Mouse (Mus musculus) ovary, adult 18-20 months (tissue): ENCODE measurements around the gene Cd4.
A peak's percentile ranks its signal among the peaks of the same experiment; 100 is the strongest.

Experiments
- DNase-seq: peaks from one replicate; pipeline ENCODE4 v3.0.0; 2022; ENCODE audit warnings: low spot score, mixed read lengths

The Cd4 gene

GRCm38 (mm10) chr6:124884714-124885500 lies 3.1 kb downstream of the Cd4 start:
- DNase-seq: no peak

- DNase-seq: no peak
Measured at GRCm38 (mm10) chr6:124883351-124883750, 4.7 kb downstream of the Cd4 start.

- no peak for DNase-seq
Measured at GRCm38 (mm10) chr6:124881821-124882220, 6.2 kb downstream of the Cd4 start.

GRCm38 (mm10) chr6:124879390-124879789 lies 8.6 kb downstream of the Cd4 start:
- no peak for DNase-seq

- DNase-seq: no peak
Measured at GRCm38 (mm10) chr6:124874348-124874747, 13.7 kb downstream of the Cd4 start.

- DNase-seq: no peak
Measured at GRCm38 (mm10) chr6:124866560-124866959, 21.5 kb downstream of the Cd4 start.

- DNase-seq: no peak
Measured at GRCm38 (mm10) chr6:124865766-124866362, 22.2 kb downstream of the Cd4 start.

GRCm38 (mm10) chr6:124863658-124864298 lies 24.2 kb downstream of the Cd4 start, which contains the start of gene Gpr162:
TSS of gene Gpr162 (minus strand) at chr6:124863983.
- DNase-seq: peak; percentile 43

- DNase-seq: no peak
Measured at GRCm38 (mm10) chr6:124863125-124863657, 24.8 kb downstream of the Cd4 start.

GRCm38 (mm10) chr6:124862406-124863124 lies 25.5 kb downstream of the Cd4 start:
- no peak for DNase-seq

- no peak for DNase-seq
Measured at GRCm38 (mm10) chr6:124861802-124862201, 26.2 kb downstream of the Cd4 start.

GRCm38 (mm10) chr6:124861266-124861665 lies 26.8 kb downstream of the Cd4 start:
- DNase-seq: no peak

GRCm38 (mm10) chr6:124860511-124860910 lies 27.5 kb downstream of the Cd4 start:
- DNase-seq: no peak

GRCm38 (mm10) chr6:124859725-124860124 lies 28.3 kb downstream of the Cd4 start:
- DNase-seq: peak; percentile 61

- no peak for DNase-seq
Measured at GRCm38 (mm10) chr6:124858561-124859318, 29.3 kb downstream of the Cd4 start.

GRCm38 (mm10) chr6:124857840-124858530 lies 30.0 kb downstream of the Cd4 start:
- no peak for DNase-seq

GRCm38 (mm10) chr6:124856916-124857839 lies 30.8 kb downstream of the Cd4 start, which contains the start of gene P3h3:
TSS of gene P3h3 (minus strand) at chr6:124857752.
- peak; percentile 70 for DNase-seq

GRCm38 (mm10) chr6:124856321-124856720 lies 31.7 kb downstream of the Cd4 start:
- DNase-seq: no peak

GRCm38 (mm10) chr6:124854647-124855046 lies 33.4 kb downstream of the Cd4 start:
- no peak for DNase-seq

- no peak for DNase-seq
Measured at GRCm38 (mm10) chr6:124850535-124850934, 37.5 kb downstream of the Cd4 start.
